Mouse (Mus musculus) C2C12 (cell line): ENCODE results near the gene Stard5. TPM values are rescaled to one million over a fixed set of nuclear protein-coding genes. Genes with fewer than 3 reads are reported as not detected.

Experiments
- H3K27me3 ChIP-seq: one replicate; pipeline ENCODE4 v1.6.1; 2011; ENCODE audit not compliant: control insufficient read depth, insufficient read depth, insufficient read length
- H3K36me3 ChIP-seq: one replicate; pipeline ENCODE4 v1.6.1; 2011; ENCODE audit not compliant: control insufficient read depth, insufficient read depth
- H3K4me3 ChIP-seq: one replicate; pipeline ENCODE4 v1.5.1; 2011; ENCODE audit warnings: mild to moderate bottlenecking, control low read depth; ENCODE audit not compliant: poor library complexity, insufficient read depth, severe bottlenecking
- H3K79me2 ChIP-seq: one replicate; pipeline ENCODE4 v1.6.1; 2011; ENCODE audit not compliant: control insufficient read depth, insufficient read depth
- H3K79me3 ChIP-seq: one replicate; pipeline ENCODE4 v1.6.1; 2011; ENCODE audit warnings: low read depth, control low read depth
- H3ac ChIP-seq: one replicate; pipeline ENCODE3; 2011; ENCODE audit warnings: low read depth; ENCODE audit not compliant: control insufficient read depth, insufficient read length
- CEBPB ChIP-seq: IDR thresholded peaks from one replicate; pipeline ENCODE4 v1.6.1; 2011; ENCODE audit warnings: low read depth, mild to moderate bottlenecking, control low read depth, moderate library complexity
- CTCF ChIP-seq: IDR thresholded peaks from one replicate; pipeline ENCODE4 v1.5.1; 2011; ENCODE audit not compliant: control insufficient read depth, insufficient read depth, insufficient read length
- FOSL1 ChIP-seq: IDR thresholded peaks from one replicate; pipeline ENCODE4 v1.8.0; 2011; ENCODE audit warnings: mild to moderate bottlenecking, low read length; ENCODE audit not compliant: poor library complexity, insufficient read depth, severe bottlenecking
- MAX ChIP-seq: IDR thresholded peaks from one replicate; pipeline ENCODE4 v1.6.1; 2011; ENCODE audit warnings: mild to moderate bottlenecking, control low read depth
- MYOD1 ChIP-seq: IDR thresholded peaks from one replicate; pipeline ENCODE4 v1.6.1; 2011; ENCODE audit warnings: low read depth; ENCODE audit not compliant: control insufficient read depth, insufficient read length
- MYOG ChIP-seq: IDR thresholded peaks from one replicate; pipeline ENCODE4 v1.6.1; 2011; ENCODE audit not compliant: control insufficient read depth, insufficient read length; ENCODE audit errors: extremely low read depth
- USF1 ChIP-seq: IDR thresholded peaks from one replicate; pipeline ENCODE4 v1.6.1; 2011; ENCODE audit warnings: low read depth, mild to moderate bottlenecking, control low read depth, moderate library complexity
- polyA plus RNA-seq: library from polyadenylated mRNA; unstranded; fragments of >200 nt; fragmentation: generic; extraction: Trizol; gene quantifications from one replicate; pipeline ENCODE4 v1.2.1, GENCODE M21; 2012; ENCODE audit warnings: missing spikeins

Gene Stard5
- polyA plus RNA-seq, 1 experiment: 4.0 TPM

- TF ChIP-seq MYOD1 (no peak), USF1 (no peak), FOSL1 (no peak), CTCF (no peak), MAX (no peak), MYOG (no peak), CEBPB (no peak)
- Histone ChIP-seq H3ac (no peak overlapping the region), H3K36me3 (no peaks in the 10 kb centered on the region), H3K79me2 (no peaks in the 10 kb centered on the region), H3K4me3 (no peak overlapping the region), H3K79me3 (no peaks in the 10 kb centered on the region), H3K27me3 (peaks cover 7% of the 10 kb centered on the region)
These were observed 31.1 kb downstream of the Stard5 start for GRCm38 (mm10) chr7:83662711-83663375.

- no peak overlapping the region for H3K4me3 ChIP-seq
- H3ac ChIP-seq: no peak overlapping the region
- TF ChIP-seq MYOG (no peak), MYOD1 (no peak), MAX (no peak), USF1 (no peak), CTCF (no peak), CEBPB (no peak), FOSL1 (no peak)
- no peaks in the 10 kb centered on the region for H3K36me3 ChIP-seq
- H3K27me3 ChIP-seq: peaks cover 7% of the 10 kb centered on the region
- H3K79me3 ChIP-seq: no peaks in the 10 kb centered on the region
- H3K79me2 ChIP-seq: no peaks in the 10 kb centered on the region
These were observed 34.4 kb downstream of the Stard5 start for GRCm38 (mm10) chr7:83666087-83666595.

GRCm38 (mm10) chr7:83667936-83668645 lies 36.3 kb downstream of the Stard5 start:
- Histone ChIP-seq H3K27me3 (peaks cover 7% of the 10 kb centered on the region), H3K79me3 (no peaks in the 10 kb centered on the region), H3K36me3 (no peaks in the 10 kb centered on the region), H3K4me3 (no peak overlapping the region), H3ac (no peak overlapping the region), H3K79me2 (no peaks in the 10 kb centered on the region)
- TF ChIP-seq MYOG (no peak), CTCF (no peak), CEBPB (no peak), FOSL1 (no peak), MAX (no peak), MYOD1 (no peak), USF1 (no peak)

- Histone ChIP-seq H3ac (no peak overlapping the region), H3K79me2 (no peaks in the 10 kb centered on the region), H3K79me3 (no peaks in the 10 kb centered on the region), H3K4me3 (no peak overlapping the region), H3K27me3 (peaks cover 7% of the 10 kb centered on the region), H3K36me3 (no peaks in the 10 kb centered on the region)
- no peak for TF ChIP-seq MAX
- no peak for TF ChIP-seq MYOG
- TF ChIP-seq FOSL1: no peak
- no peak for TF ChIP-seq USF1
- no peak for TF ChIP-seq CEBPB
- peak; percentile 60 for TF ChIP-seq CTCF
- TF ChIP-seq MYOD1: no peak
These were observed 37.0 kb downstream of the Stard5 start for GRCm38 (mm10) chr7:83668724-83669123.

- Histone ChIP-seq H3K79me3 (no peaks in the 10 kb centered on the region), H3K27me3 (peaks cover 5% of the 10 kb centered on the region), H3ac (no peak overlapping the region), H3K4me3 (no peak overlapping the region), H3K79me2 (no peaks in the 10 kb centered on the region), H3K36me3 (no peaks in the 10 kb centered on the region)
- TF ChIP-seq USF1 (no peak), FOSL1 (no peak), MYOG (no peak), CEBPB (no peak), CTCF (no peak), MYOD1 (no peak), MAX (no peak)
These were observed 39.8 kb downstream of the Stard5 start for GRCm38 (mm10) chr7:83671573-83671972.

- no peak overlapping the region for H3ac ChIP-seq
- H3K36me3 ChIP-seq: no peaks in the 10 kb centered on the region
- H3K4me3 ChIP-seq: no peak overlapping the region
- TF ChIP-seq CTCF (peak; percentile 4), FOSL1 (no peak)
- no peaks in the 10 kb centered on the region for H3K79me2 ChIP-seq
- H3K79me3 ChIP-seq: no peaks in the 10 kb centered on the region
- H3K27me3 ChIP-seq: no peaks in the 10 kb centered on the region
These were observed 43.9 kb downstream of the Stard5 start for GRCm38 (mm10) chr7:83675545-83676254.
